Mouse (Mus musculus) skeletal muscle tissue, adult 2 months (tissue): Measurements from ENCODE around the gene Ube2s.
A peak's percentile ranks its signal among the peaks of the same experiment; 100 is the strongest.

Source experiments
- DNase-seq: peaks from one replicate; pipeline ENCODE4 v3.0.0-alpha.2; 2012; ENCODE audit warnings: low read depth, low spot score

Gene Ube2s

DNA sequence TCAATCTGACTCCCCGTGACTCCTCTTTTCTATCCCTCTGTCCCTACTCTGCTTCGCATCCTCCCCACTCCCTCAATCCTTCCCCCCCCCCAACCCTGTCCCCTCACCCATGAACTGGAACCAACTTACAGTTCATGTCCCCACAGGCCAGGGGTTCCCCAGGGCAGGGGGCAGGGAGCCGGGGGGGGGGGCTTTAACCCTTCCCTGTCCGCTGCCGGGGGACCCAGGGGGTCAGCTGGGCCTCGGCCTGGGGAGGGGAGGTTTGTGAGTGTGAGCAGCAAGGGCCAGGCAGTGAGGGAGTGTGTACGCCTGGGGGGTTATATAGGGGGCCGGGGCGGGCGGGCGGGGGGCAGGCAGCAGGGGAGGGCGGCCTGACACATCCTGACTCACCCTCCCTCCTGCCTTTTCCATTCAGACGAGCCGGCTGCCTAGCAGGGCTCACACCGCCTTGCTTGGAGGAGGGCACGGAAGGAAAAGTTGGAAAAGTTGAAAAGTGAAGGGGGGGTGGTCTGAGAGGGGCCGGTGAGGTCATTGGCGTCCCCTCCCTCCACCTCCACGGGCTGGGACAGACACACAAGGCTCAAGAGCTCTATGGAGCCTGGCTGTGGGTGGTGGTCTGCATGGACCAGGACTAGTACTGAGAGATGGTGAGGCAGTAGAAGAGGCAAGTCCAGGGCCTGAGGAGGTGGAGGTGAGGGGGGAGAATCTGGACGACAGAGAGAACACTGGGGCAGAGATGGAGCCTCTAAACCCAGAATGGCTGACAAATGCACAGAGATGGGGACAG lies 34.3 kb downstream of the Ube2s start:
- DNase-seq: no peak

DNA sequence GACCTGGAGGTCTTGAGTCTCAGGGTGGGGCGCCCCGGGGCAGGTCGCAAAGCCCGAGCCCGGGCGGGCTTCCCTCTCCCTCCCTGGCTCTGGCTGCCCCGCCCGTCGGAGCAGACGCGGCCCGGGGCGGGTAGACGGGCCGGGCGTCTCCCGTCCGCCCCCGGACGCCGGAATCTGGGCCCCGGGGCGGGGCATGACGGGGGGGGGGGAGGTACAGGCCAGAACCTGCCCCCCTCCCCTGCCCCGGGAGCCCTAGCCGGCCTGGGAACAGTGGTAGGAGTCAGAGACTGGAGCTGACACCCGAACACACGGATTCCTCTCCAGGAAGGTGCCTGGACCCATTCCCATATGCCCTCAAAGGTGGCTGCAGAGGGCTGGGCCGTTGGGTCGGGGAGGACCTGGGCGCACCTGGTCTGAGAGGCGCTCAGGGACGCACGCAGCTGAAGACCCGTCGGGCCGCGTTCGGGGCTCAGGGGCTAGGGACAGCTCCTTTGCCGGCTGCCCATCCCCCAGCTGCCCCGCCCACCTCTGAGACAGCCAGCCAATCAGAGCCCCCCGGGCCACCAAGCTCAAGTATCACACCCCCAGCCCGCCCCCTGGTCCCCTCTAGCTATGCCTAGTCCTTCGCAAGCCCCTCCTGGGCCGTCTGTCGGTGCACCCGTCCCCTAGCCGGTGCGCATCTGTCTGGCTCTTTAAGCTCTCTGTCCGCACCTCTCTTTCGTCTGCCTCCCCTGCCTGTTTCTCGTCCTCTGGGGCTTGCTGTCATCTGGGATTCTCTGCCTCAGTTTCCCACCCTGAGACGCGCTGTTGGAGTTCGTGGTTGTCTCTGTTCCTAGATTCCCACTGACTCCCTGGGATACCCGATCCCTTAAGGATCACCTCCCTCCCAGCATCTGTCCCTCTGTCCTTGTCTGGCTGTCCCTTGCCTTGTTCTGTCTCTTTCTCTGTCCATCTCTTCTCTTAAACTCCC lies 35.2 kb downstream of the Ube2s start:
- peak; percentile 38 for DNase-seq

DNA sequence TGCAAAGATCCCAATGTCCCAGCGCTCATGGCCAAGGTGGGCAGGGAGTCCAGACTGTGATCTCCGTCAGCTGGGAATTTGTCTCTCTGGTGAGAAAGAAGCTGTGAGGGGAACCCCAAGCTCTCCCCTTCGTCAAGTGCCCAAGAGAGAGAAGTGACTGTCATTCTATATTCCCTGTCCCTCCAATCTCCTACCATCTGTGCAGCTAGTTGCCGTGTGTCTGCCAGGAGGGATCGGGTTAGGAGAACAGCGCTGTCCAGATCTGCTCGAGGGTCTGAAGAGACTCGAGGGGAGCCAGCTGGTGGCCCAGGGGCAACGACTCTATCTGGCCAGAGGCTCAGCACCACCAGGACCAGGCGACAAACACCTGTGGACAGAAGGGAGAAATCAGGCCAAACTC lies 36.3 kb downstream of the Ube2s start:
- DNase-seq: no peak

DNA sequence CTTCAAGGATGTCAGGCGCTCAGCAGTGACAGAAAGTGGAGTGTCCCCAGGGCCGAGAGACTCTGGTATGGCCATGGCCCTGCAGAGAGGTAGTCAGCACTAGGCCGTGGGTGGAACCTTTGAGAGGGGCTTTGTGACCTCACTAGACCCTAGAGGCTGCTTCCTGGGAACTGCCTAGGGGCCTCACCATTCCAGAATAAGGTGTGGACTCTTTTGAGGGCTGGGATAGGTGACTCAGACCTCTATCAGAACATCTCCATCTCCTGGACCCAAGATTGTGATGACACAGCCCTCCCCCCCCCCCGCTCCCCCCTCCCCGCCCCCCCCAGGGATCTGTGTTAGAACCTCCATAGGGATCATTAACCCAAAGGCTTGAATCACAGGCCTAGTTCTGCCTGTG lies 41.2 kb downstream of the Ube2s start, which contains the start of gene Fam71e2:
Gene Fam71e2, minus strand, starts transcription at position 101 of the 400 bp plus-strand sequence.
- no peak for DNase-seq

GRCm38 (mm10) chr7:4764946-4765710 lies 47.3 kb downstream of the Ube2s start:
- no peak for DNase-seq

- DNase-seq: no peak
Measured at GRCm38 (mm10) chr7:4759670-4760069, 52.7 kb downstream of the Ube2s start.

GRCm38 (mm10) chr7:4752821-4753570 lies 59.4 kb downstream of the Ube2s start, which contains the start of gene Cox6b2:
Cox6b2 (minus strand) TSS chr7:4753094.
- DNase-seq: peak; percentile 25

DNA sequence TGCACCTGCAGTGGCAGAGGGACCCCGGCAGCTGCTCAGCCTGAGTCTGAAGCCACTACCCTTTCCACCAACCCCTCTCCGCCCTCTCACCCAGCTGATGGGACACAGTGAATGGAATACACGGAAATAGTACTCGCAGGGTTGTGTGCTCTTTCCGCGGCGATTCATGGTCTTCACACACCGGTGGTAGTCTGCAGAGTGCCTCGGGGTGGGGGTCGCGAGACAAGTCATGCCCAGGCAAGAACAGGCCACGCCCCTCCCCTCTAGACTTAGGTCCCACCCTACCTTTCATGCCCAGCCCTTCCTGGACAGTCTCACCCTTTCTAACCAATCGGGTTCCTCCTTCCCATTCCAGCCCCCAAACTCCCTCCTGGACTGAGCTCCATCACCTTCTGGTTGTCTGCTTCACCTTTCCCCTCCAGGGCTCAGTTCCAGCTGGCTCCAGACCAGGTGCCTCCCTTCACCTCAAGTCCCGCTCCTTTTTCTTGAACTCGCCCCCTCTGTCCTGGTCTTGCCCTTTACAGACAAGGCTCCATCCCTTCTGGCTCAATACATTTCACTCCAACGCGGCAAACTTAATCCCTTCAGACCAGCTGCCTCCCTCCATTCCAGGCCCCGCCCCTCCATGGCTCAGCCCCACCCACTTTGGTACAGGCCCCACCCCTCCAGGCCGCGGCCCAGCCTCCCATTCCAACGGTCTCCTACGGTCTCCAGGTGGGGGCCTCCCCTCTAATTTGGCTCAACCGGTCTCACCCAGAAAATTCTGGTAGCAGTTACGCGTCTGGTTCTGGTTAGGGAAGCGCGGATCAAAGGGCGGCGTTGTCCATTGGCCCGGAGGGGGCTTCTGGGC lies 60.2 kb downstream of the Ube2s start:
- no peak for DNase-seq

- DNase-seq: no peak
Measured at GRCm38 (mm10) chr7:4749169-4749568, 63.2 kb downstream of the Ube2s start.

DNA sequence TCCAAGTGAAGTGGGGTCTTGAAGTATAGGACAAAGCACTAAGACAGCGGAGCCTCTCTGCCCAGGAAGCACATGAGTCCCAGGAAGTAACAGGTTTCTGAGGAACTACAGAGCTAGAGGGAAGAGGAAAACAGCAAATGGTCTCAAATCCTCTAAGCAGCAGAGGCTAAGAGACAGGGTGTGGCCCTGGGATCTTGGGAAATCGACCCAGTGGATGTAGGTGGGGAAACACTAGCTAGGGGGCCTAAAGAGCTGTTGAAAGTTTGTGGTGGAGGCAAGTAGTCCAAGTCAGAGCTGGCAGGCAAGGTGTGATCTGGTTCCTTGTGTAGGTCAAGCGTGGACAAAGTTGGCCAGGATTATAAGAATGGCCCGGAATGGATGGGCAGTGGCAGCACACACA lies 64.1 kb downstream of the Ube2s start:
- DNase-seq: no peak

DNA sequence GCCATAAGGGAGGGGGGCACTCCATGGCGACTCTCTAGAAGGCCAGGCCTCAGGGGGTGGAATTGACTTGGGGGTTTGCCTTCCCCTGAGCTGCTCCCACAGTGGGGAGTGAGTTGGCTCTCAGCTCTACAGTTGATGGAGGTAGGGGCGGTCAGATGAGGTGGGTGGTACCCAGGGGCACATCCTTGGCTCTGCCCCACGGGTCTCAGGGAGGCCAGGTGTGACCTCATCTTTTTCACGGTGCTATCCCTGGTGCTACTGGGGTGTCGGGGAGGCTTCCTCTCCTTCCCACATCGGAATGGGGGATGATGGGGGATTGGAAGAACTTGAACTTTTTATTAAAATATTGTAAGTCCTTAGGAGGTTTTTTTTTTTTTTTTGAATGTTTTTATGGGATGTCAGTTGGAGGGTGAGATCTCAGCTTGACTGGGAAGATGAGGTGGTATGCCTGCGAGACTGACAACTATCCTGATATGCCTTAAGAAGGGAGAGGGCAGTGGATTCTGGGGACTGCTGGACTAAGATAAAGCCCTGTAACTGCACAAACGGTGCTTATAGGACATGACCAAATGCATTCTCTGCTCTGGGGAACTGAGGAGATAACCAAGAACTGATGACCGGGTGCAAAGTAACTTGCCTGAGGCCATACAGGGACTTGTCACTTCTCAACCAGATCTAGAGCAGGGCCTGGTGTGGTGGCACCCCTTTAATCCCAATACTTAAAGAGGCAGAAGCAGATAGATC lies 65.1 kb downstream of the Ube2s start:
- DNase-seq: no peak

- no peak for DNase-seq
Measured at GRCm38 (mm10) chr7:4746326-4746980, 65.9 kb downstream of the Ube2s start.

DNA sequence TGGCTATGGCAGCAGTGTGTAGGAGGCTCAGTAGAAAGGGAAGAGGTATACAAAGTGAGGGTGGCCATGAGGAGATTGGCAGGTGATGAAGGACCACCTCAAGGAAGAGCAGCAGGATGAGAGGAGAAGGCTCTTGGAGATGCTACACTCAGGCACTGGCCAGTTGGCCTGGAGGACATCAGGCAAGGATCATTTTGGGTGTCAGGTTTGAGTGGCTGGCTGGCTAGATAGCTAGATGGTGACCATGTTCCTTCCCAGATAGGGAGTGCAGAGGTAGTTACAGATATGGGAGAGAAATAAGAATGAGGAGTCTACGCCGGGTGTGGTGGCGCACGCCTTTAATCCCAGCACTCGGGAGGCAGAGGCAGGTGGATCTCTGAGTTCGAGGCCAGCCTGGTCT lies 67.5 kb downstream of the Ube2s start:
- no peak for DNase-seq
